In the genomic region with DNA sequence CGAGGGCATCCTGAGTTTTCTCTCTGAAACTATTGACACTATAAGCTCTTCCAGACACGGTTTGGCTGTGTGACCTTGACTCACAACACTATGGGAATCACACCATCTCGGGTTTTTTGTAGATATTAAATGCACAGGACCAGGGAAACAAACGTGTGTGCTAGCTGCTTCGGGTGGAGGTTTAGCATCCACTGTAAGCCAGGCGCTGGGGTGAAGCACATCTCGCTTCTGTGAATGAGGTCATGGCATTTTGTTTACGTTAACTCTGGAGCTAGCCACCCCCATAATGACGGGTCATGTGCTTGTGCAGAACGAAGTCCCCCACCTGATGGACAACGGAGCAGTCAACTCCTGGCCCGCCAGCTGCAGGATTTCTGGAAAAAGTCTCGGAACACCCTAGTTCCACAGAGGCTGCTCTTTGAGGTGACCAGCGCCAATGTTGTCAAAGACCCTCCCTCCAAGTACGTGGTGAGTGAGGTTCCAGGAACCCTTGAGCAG, we compare ENCODE assay signal across 8 mouse cellular contexts. TPM values are rescaled to one million over a fixed set of nuclear protein-coding genes. Genes with fewer than 3 reads are reported as not detected.
DNase-seq lines count a peak whose midpoint lies in the region; ATAC-seq and TF ChIP-seq lines count a peak whose summit lies in the region.

No protein-coding gene starts in this region.

- no peak for DNase-seq in layer of hippocampus, adult 2 months (ENCODE audit: low spot score in 2 of 2)
- no peak for DNase-seq in layer of hippocampus, postnatal 25 days (ENCODE audit: extremely low spot score in 1 of 2, low spot score in 1 of 2)
- peak; percentile 90 for DNase-seq in midbrain, embryonic 11.5 days (ENCODE audit: low spot score, missing footprints)
- DNase-seq in spleen, adult 18-20 months, result no peak
- no peak for DNase-seq in natural killer cell, adult 2 months (ENCODE audit: low spot score in 2 of 2)

- H3K36me3 ChIP-seq in embryonic facial prominence, embryonic 12.5 days, result peaks cover 12% of the 10 kb centered on the region; the same call in 1 of the 2 replicates
- peaks cover 10% of the 10 kb centered on the region for H3K36me3 ChIP-seq in intestine, embryonic 15.5 days
- H3K36me3 ChIP-seq in midbrain, embryonic 11.5 days (ENCODE audit: control insufficient read depth, insufficient read depth, low read length), result no peaks in the 10 kb centered on the region

- peak overlapping the region; percentile 64 for H3K4me2 ChIP-seq in embryonic facial prominence, embryonic 12.5 days (replicated peaks)
- H3K4me2 ChIP-seq in intestine, embryonic 15.5 days (replicated peaks), result peak overlapping the region; percentile 86
- peak overlapping the region; percentile 87 for H3K4me2 ChIP-seq in midbrain, embryonic 11.5 days

- no peak for TF ChIP-seq CTCF in layer of hippocampus, adult 2 months (conservative IDR thresholded peaks at IDR 0.05)

- no peaks in the 10 kb centered on the region for H3K9me3 ChIP-seq in embryonic facial prominence, embryonic 12.5 days
- no peaks in the 10 kb centered on the region for H3K9me3 ChIP-seq in intestine, embryonic 15.5 days
- no peaks in the 10 kb centered on the region for H3K9me3 ChIP-seq in midbrain, embryonic 11.5 days (ENCODE audit: control insufficient read depth, low read length)

- WGBS in embryonic facial prominence, embryonic 12.5 days, result 9% methylated on average over 15 of the region's 15 CpGs
- WGBS in intestine, embryonic 15.5 days, result 10% methylated on average over 15 of the region's 15 CpGs
- WGBS in midbrain, embryonic 11.5 days, result 11% methylated on average over 15 of the region's 15 CpGs

- H3K27ac ChIP-seq in layer of hippocampus, adult 2 months, result peak overlapping the region; percentile 97
- peak overlapping the region; percentile 67 for H3K27ac ChIP-seq in embryonic facial prominence, embryonic 12.5 days
- H3K27ac ChIP-seq in intestine, embryonic 15.5 days, result peak overlapping the region; percentile 80
- no peak overlapping the region for H3K27ac ChIP-seq in midbrain, embryonic 11.5 days (ENCODE audit: low read depth, low read length)

- H3K4me1 ChIP-seq in embryonic facial prominence, embryonic 12.5 days, result peaks cover 15% of the 10 kb centered on the region; the same call in 1 of the 2 replicates
- peaks cover 18% of the 10 kb centered on the region for H3K4me1 ChIP-seq in intestine, embryonic 15.5 days (replicated peaks)
- H3K4me1 ChIP-seq in midbrain, embryonic 11.5 days (ENCODE audit: control insufficient read depth, insufficient read depth, low read length), result peaks cover 8% of the 10 kb centered on the region

- ATAC-seq in embryonic facial prominence, embryonic 12.5 days (ENCODE audit: insufficient number of reproducible peaks, insufficient read depth, low FRiP score, low TSS enrichment), result no peak
- ATAC-seq in intestine, embryonic 15.5 days, result peak; percentile 8; the same call in 1 of the 2 replicates
- ATAC-seq in midbrain, embryonic 11.5 days (ENCODE audit: low FRiP score), result peak; percentile 13; the same call in 1 of the 2 replicates
- no peak for ATAC-seq in granulocyte monocyte progenitor cell, adult 5-6 weeks (replicated peaks; ENCODE audit: poor library complexity, severe bottlenecking)

- no peaks in the 10 kb centered on the region for H3K27me3 ChIP-seq in embryonic facial prominence, embryonic 12.5 days
- no peaks in the 10 kb centered on the region for H3K27me3 ChIP-seq in intestine, embryonic 15.5 days (replicated peaks)
- no peaks in the 10 kb centered on the region for H3K27me3 ChIP-seq in midbrain, embryonic 11.5 days (ENCODE audit: control insufficient read depth, insufficient read depth, low read length)

- H3K9ac ChIP-seq in embryonic facial prominence, embryonic 12.5 days, result peak overlapping the region; percentile 78
- H3K9ac ChIP-seq in intestine, embryonic 15.5 days, result peak overlapping the region; percentile 67
- peak overlapping the region; percentile 75 for H3K9ac ChIP-seq in midbrain, embryonic 11.5 days (ENCODE audit: low read length)

- H3K4me3 ChIP-seq in layer of hippocampus, adult 2 months, result peak overlapping the region; percentile 91
- H3K4me3 ChIP-seq in embryonic facial prominence, embryonic 12.5 days, result peak overlapping the region; percentile 57
- peak overlapping the region; percentile 55 for H3K4me3 ChIP-seq in intestine, embryonic 15.5 days (replicated peaks)
- H3K4me3 ChIP-seq in midbrain, embryonic 11.5 days (ENCODE audit: low read depth, low read length), result peak overlapping the region; percentile 66

RNA-seq across cellular contexts. Expression of gene Snx21, which starts 0.8 kb away (rescaled TPM):
- 10 to 100 TPM; 39.8 TPM for total RNA-seq in layer of hippocampus, adult 2 months (2021)
- total RNA-seq in layer of hippocampus, postnatal 25 days (2021), result 10 to 100 TPM; 38.0 to 45.8 TPM
- polyA plus RNA-seq in embryonic facial prominence, embryonic 12.5 days (2016; fragmentation: Nextera tagmentation; extraction: Ambion mirVana), result 18.3 and 19.6 TPM in 2 replicates
- polyA plus RNA-seq in intestine, embryonic 15.5 days (2015; fragmentation: Nextera tagmentation; extraction: Ambion mirVana), result 18.4 and 21.2 TPM in 2 replicates
- polyA plus RNA-seq in midbrain, embryonic 11.5 days (2014; fragmentation: Nextera tagmentation; extraction: Ambion mirVana), result 10.4 and 11.7 TPM in 2 replicates
- not detected in 2 replicates for total RNA-seq in granulocyte monocyte progenitor cell, adult 5-6 weeks (2014; fragmentation: Nextera tagmentation)
- 0.17 and 0.77 TPM in 2 replicates for total RNA-seq in granulocyte monocyte progenitor cell, adult 5-6 weeks (2017)

RNA-seq across cellular contexts. Expression of gene Tnnc2, which starts 6.7 kb away (rescaled TPM):
- total RNA-seq in layer of hippocampus, adult 2 months (2021), result not detected
- total RNA-seq in layer of hippocampus, postnatal 25 days (2021), result not detected
- 31.7 and 40.6 TPM in 2 replicates for polyA plus RNA-seq in embryonic facial prominence, embryonic 12.5 days (2016; fragmentation: Nextera tagmentation; extraction: Ambion mirVana)
- polyA plus RNA-seq in intestine, embryonic 15.5 days (2015; fragmentation: Nextera tagmentation; extraction: Ambion mirVana), result 1.7 and 6.9 TPM in 2 replicates
- not detected in 2 replicates for polyA plus RNA-seq in midbrain, embryonic 11.5 days (2014; fragmentation: Nextera tagmentation; extraction: Ambion mirVana)
- not detected in 2 replicates for total RNA-seq in granulocyte monocyte progenitor cell, adult 5-6 weeks (2014; fragmentation: Nextera tagmentation)
- not detected in 2 replicates for total RNA-seq in granulocyte monocyte progenitor cell, adult 5-6 weeks (2017)

RNA-seq across cellular contexts. Expression of gene Ube2c, which starts 16.7 kb away (rescaled TPM):
- 1 to 10 TPM in 1 of 2 experiments, under 1 TPM in 1; 0.76 to 1.6 TPM for total RNA-seq in layer of hippocampus, adult 2 months (2021)
- total RNA-seq in layer of hippocampus, postnatal 25 days (2021), result 1 to 10 TPM in 1 of 2 experiments, not detected in 1; 1.2 TPM
- polyA plus RNA-seq in embryonic facial prominence, embryonic 12.5 days (2016; fragmentation: Nextera tagmentation; extraction: Ambion mirVana), result 472 and 488 TPM in 2 replicates
- 431 and 439 TPM in 2 replicates for polyA plus RNA-seq in intestine, embryonic 15.5 days (2015; fragmentation: Nextera tagmentation; extraction: Ambion mirVana)
- 520 and 544 TPM in 2 replicates for polyA plus RNA-seq in midbrain, embryonic 11.5 days (2014; fragmentation: Nextera tagmentation; extraction: Ambion mirVana)
- 24.5 and 75.2 TPM in 2 replicates for total RNA-seq in granulocyte monocyte progenitor cell, adult 5-6 weeks (2014; fragmentation: Nextera tagmentation)
- total RNA-seq in granulocyte monocyte progenitor cell, adult 5-6 weeks (2017), result 112 and 138 TPM in 2 replicates

RNA-seq across cellular contexts. Expression of gene Acot8, which starts 18.2 kb away (rescaled TPM):
- 10 to 100 TPM; 25.8 to 32.2 TPM for total RNA-seq in layer of hippocampus, adult 2 months (2021)
- total RNA-seq in layer of hippocampus, postnatal 25 days (2021), result 10 to 100 TPM; 24.3 to 25.4 TPM
- polyA plus RNA-seq in embryonic facial prominence, embryonic 12.5 days (2016; fragmentation: Nextera tagmentation; extraction: Ambion mirVana), result 16.8 and 16.9 TPM in 2 replicates
- 23.6 and 29.7 TPM in 2 replicates for polyA plus RNA-seq in intestine, embryonic 15.5 days (2015; fragmentation: Nextera tagmentation; extraction: Ambion mirVana)
- polyA plus RNA-seq in midbrain, embryonic 11.5 days (2014; fragmentation: Nextera tagmentation; extraction: Ambion mirVana), result 10.2 and 12.6 TPM in 2 replicates
- total RNA-seq in granulocyte monocyte progenitor cell, adult 5-6 weeks (2014; fragmentation: Nextera tagmentation), result 24.7 and 25.5 TPM in 2 replicates
- 22.3 and 32.6 TPM in 2 replicates for total RNA-seq in granulocyte monocyte progenitor cell, adult 5-6 weeks (2017)

RNA-seq across cellular contexts. Expression of gene Zswim3, which starts 18.5 kb away (rescaled TPM):
- 1 to 10 TPM; 7.2 to 8.9 TPM for total RNA-seq in layer of hippocampus, adult 2 months (2021)
- total RNA-seq in layer of hippocampus, postnatal 25 days (2021), result 1 to 10 TPM; 7.8 to 9.3 TPM
- polyA plus RNA-seq in embryonic facial prominence, embryonic 12.5 days (2016; fragmentation: Nextera tagmentation; extraction: Ambion mirVana), result 9.0 and 9.5 TPM in 2 replicates
- 8.1 and 9.0 TPM in 2 replicates for polyA plus RNA-seq in intestine, embryonic 15.5 days (2015; fragmentation: Nextera tagmentation; extraction: Ambion mirVana)
- 11.4 and 12.6 TPM in 2 replicates for polyA plus RNA-seq in midbrain, embryonic 11.5 days (2014; fragmentation: Nextera tagmentation; extraction: Ambion mirVana)
- total RNA-seq in granulocyte monocyte progenitor cell, adult 5-6 weeks (2014; fragmentation: Nextera tagmentation), result 2.7 and 4.1 TPM in 2 replicates
- total RNA-seq in granulocyte monocyte progenitor cell, adult 5-6 weeks (2017), result 1.8 and 2.0 TPM in 2 replicates

Comparison
In these comparisons a context has a peak if more than half of its experiments do, and no peak if none do; other contexts are left out.
1. ATAC-seq: peak in intestine, embryonic 15.5 days (single experiment) and midbrain, embryonic 11.5 days (single experiment); none in embryonic facial prominence, embryonic 12.5 days (single experiment) and granulocyte monocyte progenitor cell, adult 5-6 weeks (single experiment).
2. RNA of gene Snx21, which starts 0.8 kb away (total RNA-seq): 38.0 to 45.8 TPM in layer of hippocampus, postnatal 25 days and 39.8 TPM in layer of hippocampus, adult 2 months; 0.17 to 0.77 TPM in granulocyte monocyte progenitor cell, adult 5-6 weeks; every median in the first group is over 10 times any median in the second.
3. RNA of gene Ube2c, which starts 16.7 kb away (total RNA-seq): 24.5 to 138 TPM in granulocyte monocyte progenitor cell, adult 5-6 weeks; 0.76 to 1.6 TPM in layer of hippocampus, adult 2 months and 1.2 TPM in layer of hippocampus, postnatal 25 days; every median in the first group is over 4 times any median in the second.
4. Peak in every context shown above with its lines, with median percentiles within 50 percentile points of each other: H3K4me3 ChIP-seq, H3K4me2 ChIP-seq and H3K9ac ChIP-seq.